Mouse (Mus musculus) C2C12 (cell line): ENCODE measurements around the gene Ccm2l.

Experiments
- CTCF ChIP-seq: IDR thresholded peaks from one replicate; pipeline ENCODE4 v1.5.1; 2011; ENCODE audit not compliant: control insufficient read depth, insufficient read depth, insufficient read length
- MAX ChIP-seq: IDR thresholded peaks from one replicate; pipeline ENCODE4 v1.6.1; 2011; ENCODE audit warnings: mild to moderate bottlenecking, control low read depth
- MYOD1 ChIP-seq: IDR thresholded peaks from one replicate; pipeline ENCODE4 v1.6.1; 2011; ENCODE audit warnings: low read depth; ENCODE audit not compliant: control insufficient read depth, insufficient read length

- TF ChIP-seq CTCF (no peak), MAX (no peak), MYOD1 (no peak)
These were observed 21.3 kb downstream of the Ccm2l start for GRCm38 (mm10) chr2:153087091-153087490.
